Mouse (Mus musculus) embryonic facial prominence, embryonic 13.5 days (tissue): Measurements from ENCODE around the gene Zkscan4. TPM values are rescaled to one million over a fixed set of nuclear protein-coding genes. Genes with fewer than 3 reads are reported as not detected.

Experiments
- ATAC-seq: fragments of 200-750 bp; cut with Nextera tagmentation; 2 replicates; pipeline ENCODE4 v1.8.0; 2017; ENCODE audit warnings: low read depth; ENCODE audit not compliant: insufficient number of reproducible peaks, insufficient read depth, low FRiP score, low TSS enrichment
- H3K27ac ChIP-seq: fragments of 300-500 bp; sonication (generic); 2 replicates; pipeline ENCODE4 v1.5.1; 2015; ENCODE audit warnings: moderate library complexity, mild to moderate bottlenecking, inconsistent platforms
- H3K27me3 ChIP-seq: fragments of 300-500 bp; sonication (generic); 2 replicates; pipeline ENCODE4 v1.6.1; 2015; ENCODE audit warnings: mild to moderate bottlenecking, inconsistent platforms
- H3K36me3 ChIP-seq: fragments of 300-500 bp; sonication (generic); 2 replicates; pipeline ENCODE4 v1.6.1; 2015; ENCODE audit warnings: mild to moderate bottlenecking, inconsistent platforms
- H3K4me1 ChIP-seq: fragments of 300-500 bp; sonication (generic); 2 replicates; pipeline ENCODE4 v1.6.1; 2015; ENCODE audit warnings: inconsistent platforms
- H3K4me2 ChIP-seq: fragments of 300-500 bp; sonication (generic); 2 replicates; pipeline ENCODE4 v1.6.1; 2015; ENCODE audit warnings: moderate library complexity, mild to moderate bottlenecking, inconsistent platforms
- H3K4me3 ChIP-seq: fragments of 300-500 bp; sonication (generic); 2 replicates; pipeline ENCODE4 v1.5.1; 2015; ENCODE audit warnings: mild to moderate bottlenecking, inconsistent platforms
- H3K9ac ChIP-seq: fragments of 300-500 bp; sonication (generic); 2 replicates; pipeline ENCODE4 v1.6.1; 2015; ENCODE audit warnings: mild to moderate bottlenecking, inconsistent platforms
- H3K9me3 ChIP-seq: fragments of 300-500 bp; sonication (generic); 2 replicates; pipeline ENCODE4 v1.6.1; 2016; ENCODE audit warnings: inconsistent platforms
- WGBS: fragments of 180-500 bp; shearing (Covaris S2); methylation state at CpG from one replicate; pipeline ENCODE4 v1.1.7; 2015; ENCODE audit warnings: mixed read lengths; 5-methylcytosine and 5-hydroxymethylcytosine counted together
- microRNA counts: library from miRNA; unstranded; fragments of <30 nt; microRNA quantifications from one replicate; lab custom pipeline; 2016
- microRNA-seq: library from miRNA; unstranded; fragments of <30 nt; microRNA quantifications from one replicate; pipeline ENCODE4, GENCODE M21; 2016
- polyA plus RNA-seq: library from polyadenylated mRNA; unstranded; fragments of >200 nt; fragmentation: Nextera tagmentation; extraction: Ambion mirVana; gene quantifications from 2 replicates; pipeline ENCODE4 v1.2.1, GENCODE M21; 2015

The Zkscan4 gene
- polyA plus RNA-seq, 1 experiment from 2014 or later: 4.6 TPM

GRCm38 (mm10) chr13:21530136-21530535, 51.4 kb downstream of the Zkscan4 start:
- Histone ChIP-seq H3K27me3 (no peaks in the 10 kb centered on the region; the same call in 1 of the 2 replicates), H3K36me3 (peaks cover 15% of the 10 kb centered on the region), H3K4me2 (peak overlapping the region; percentile 72), H3K4me3 (peak overlapping the region; percentile 83), H3K27ac (no peak overlapping the region), H3K9ac (0 out of 2 replicates have a peak overlapping the region, but pooled peaks have one; percentile 27), H3K4me1 (0 out of 2 replicates have a peak, but pooled peaks cover 6% of the 10 kb centered on the region), H3K9me3 (no peaks in the 10 kb centered on the region)
- ATAC-seq: no peak
- WGBS: 49% methylated on average over 7 of the region's 7 CpGs

GRCm38 (mm10) chr13:21530781-21531201, 52.1 kb downstream of the Zkscan4 start, which contains the start of gene Zkscan8:
TSS of gene Zkscan8 (minus strand) at chr13:21531120.
- Histone ChIP-seq H3K36me3 (peaks cover 10% of the 10 kb centered on the region), H3K27ac (peak within 1 kb of the TSS; percentile 97), H3K9me3 (no peaks in the 10 kb centered on the region), H3K4me3 (peak within 1 kb of the TSS; percentile 83), H3K4me1 (0 out of 2 replicates have a peak, but pooled peaks cover 6% of the 10 kb centered on the region), H3K27me3 (no peaks in the 10 kb centered on the region; the same call in 1 of the 2 replicates), H3K4me2 (peak within 1 kb of the TSS; percentile 72), H3K9ac (peak within 1 kb of the TSS; percentile 98)
- ATAC-seq: peak; percentile 87; the same call in 1 of the 2 replicates
- under 1% methylated on average over 39 of the region's 39 CpGs for WGBS

MicroRNA genes within 50 kb of the gene (microRNA counts, 519-probe panel; counts per million panel counts)
- 3,246 counts per million, percentile 75 among the panel's probes with 10 or more counts for microRNA mmu-miR-1896 (lab: Ali Mortazavi, UCI)

Small RNAs within 50 kb of the gene (microRNA-seq; reads per million reads assigned to microRNA genes)
- gene Mir1896: not detected

Other genes starting within 250 kb of the Zkscan4 start
- not detected in 2 replicates for gene Gpx5, start 186.2 kb upstream of the Zkscan4 start, polyA plus RNA-seq
- gene Gpx6, start 166.8 kb upstream of the Zkscan4 start, polyA plus RNA-seq: 0.38 and 0.39 TPM in 2 replicates
- gene Olfr1367, start 132.0 kb upstream of the Zkscan4 start, polyA plus RNA-seq: not detected in 2 replicates
- 12.8 and 13.6 TPM in 2 replicates for gene Zscan12, start 116.1 kb upstream of the Zkscan4 start, polyA plus RNA-seq
- gene Zkscan3, start 76.2 kb upstream of the Zkscan4 start, polyA plus RNA-seq: 103 and 108 TPM in 2 replicates
- gene Pgbd1, start 37.8 kb upstream of the Zkscan4 start, polyA plus RNA-seq: 3.2 and 4.6 TPM in 2 replicates
- gene Zscan26, start 25.2 kb upstream of the Zkscan4 start, polyA plus RNA-seq: 36.7 and 40.2 TPM in 2 replicates
- gene Nkapl, start 10.4 kb upstream of the Zkscan4 start, polyA plus RNA-seq: 2.8 and 3.5 TPM in 2 replicates
- not detected in 2 replicates for gene Gm10065, start 534 bp downstream of the Zkscan4 start, polyA plus RNA-seq
- 0.53 and 1.0 TPM in 2 replicates for gene AK157302, start 16.3 kb downstream of the Zkscan4 start, polyA plus RNA-seq
- 5.3 and 15.9 TPM in 2 replicates for gene Gm11273, start 22.5 kb downstream of the Zkscan4 start, polyA plus RNA-seq
- 5.2 and 7.5 TPM in 2 replicates for gene Zkscan8, start 52.2 kb downstream of the Zkscan4 start, polyA plus RNA-seq
- 0.17 and 0.36 TPM in 2 replicates for gene Olfr1366, start 63.9 kb downstream of the Zkscan4 start, polyA plus RNA-seq
- gene Olfr1535, start 81.0 kb downstream of the Zkscan4 start, polyA plus RNA-seq: 0.08 TPM in 1 of 2 replicates, not detected in the other
- gene Olfr1364, start 102.9 kb downstream of the Zkscan4 start, polyA plus RNA-seq: not detected in 2 replicates
- gene Olfr1362, start 135.1 kb downstream of the Zkscan4 start, polyA plus RNA-seq: not detected in 2 replicates
- gene Olfr11, start 163.6 kb downstream of the Zkscan4 start, polyA plus RNA-seq: 0.28 TPM in 1 of 2 replicates, not detected in the other
- gene Olfr1361, start 184.5 kb downstream of the Zkscan4 start, polyA plus RNA-seq: 0.10 TPM in 1 of 2 replicates, not detected in the other
- gene Olfr1360, start 198.5 kb downstream of the Zkscan4 start, polyA plus RNA-seq: not detected in 2 replicates
- not detected in 2 replicates for gene Olfr1359, start 219.2 kb downstream of the Zkscan4 start, polyA plus RNA-seq
- gene Hist1h2bl, start 237.2 kb downstream of the Zkscan4 start, polyA plus RNA-seq: 2.1 and 5.2 TPM in 2 replicates
- 48.1 and 52.2 TPM in 2 replicates for gene Hist1h2ai, start 237.5 kb downstream of the Zkscan4 start, polyA plus RNA-seq
- gene Hist1h3h, start 238.8 kb downstream of the Zkscan4 start, polyA plus RNA-seq: 10.0 and 21.3 TPM in 2 replicates
- 4.2 and 7.3 TPM in 2 replicates for gene Hist1h2bm, start 243.1 kb downstream of the Zkscan4 start, polyA plus RNA-seq